Mouse (Mus musculus): ENCODE results near the gene Homez. TPM values are rescaled to one million over a fixed set of nuclear protein-coding genes. Genes with fewer than 3 reads are reported as not detected.
A peak's percentile ranks its signal among the peaks of the same experiment; 100 is the strongest.

The Homez gene
- polyA plus RNA-seq, 1 experiment = 11.4 TPM

DNA sequence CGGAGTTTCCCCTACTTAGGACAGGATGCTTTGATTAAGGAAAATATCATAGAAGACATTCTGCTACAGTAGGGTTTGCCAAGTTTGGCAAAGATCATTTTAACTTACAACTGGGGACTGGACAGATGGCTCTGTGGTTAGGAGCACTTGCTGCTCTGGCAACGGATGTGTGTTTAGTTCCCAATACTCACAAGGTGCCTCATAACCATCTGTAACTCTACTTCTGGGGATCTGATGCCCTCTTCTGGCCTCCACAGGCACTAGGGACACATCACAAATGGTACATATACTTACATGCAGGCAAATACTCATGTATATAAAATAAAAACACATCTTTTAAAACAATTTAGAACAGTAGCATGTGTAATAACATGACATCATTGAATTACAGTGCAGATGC lies 53.0 kb downstream of the Homez start:
- TF ChIP-seq CTCF (IDR thresholded peaks at IDR 0.05; ENCODE audit: borderline replicate concordance, extremely low read depth, insufficient read depth, insufficient read length) (peak; percentile 55; the same call in 1 of the 2 replicates), POLR2A (IDR thresholded peaks at IDR 0.05; ENCODE audit: borderline replicate concordance, extremely low read depth, insufficient read depth, insufficient read length, poor library complexity, severe bottlenecking) (no peak)
- peak; percentile 82 for DNase-seq (ENCODE audit: low read depth)

DNA sequence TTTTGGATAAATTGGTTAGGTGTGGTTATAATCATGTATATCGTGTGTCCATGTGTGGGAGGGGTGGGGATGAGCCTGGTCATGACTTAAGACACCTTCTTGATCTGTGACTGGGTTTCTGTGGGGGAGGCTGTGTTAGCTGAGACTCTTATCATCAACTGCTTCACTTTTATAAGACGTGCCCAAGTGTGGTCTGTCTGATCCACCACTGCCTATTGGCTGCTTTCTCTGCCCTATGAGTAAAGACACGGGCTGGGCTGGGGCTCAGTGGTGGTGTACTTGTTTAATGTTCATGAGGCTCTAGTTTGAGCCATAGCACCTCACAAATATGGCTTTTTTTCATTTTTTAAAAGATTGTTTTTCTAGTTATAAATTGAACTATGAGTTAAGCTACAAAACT lies 55.0 kb downstream of the Homez start:
- DNase-seq (ENCODE audit: low read depth) = no peak
- TF ChIP-seq CTCF (IDR thresholded peaks at IDR 0.05; ENCODE audit: borderline replicate concordance, extremely low read depth, insufficient read depth, insufficient read length) = no peak
- no peak for TF ChIP-seq POLR2A (IDR thresholded peaks at IDR 0.05; ENCODE audit: borderline replicate concordance, extremely low read depth, insufficient read depth, insufficient read length, poor library complexity, severe bottlenecking)

DNA sequence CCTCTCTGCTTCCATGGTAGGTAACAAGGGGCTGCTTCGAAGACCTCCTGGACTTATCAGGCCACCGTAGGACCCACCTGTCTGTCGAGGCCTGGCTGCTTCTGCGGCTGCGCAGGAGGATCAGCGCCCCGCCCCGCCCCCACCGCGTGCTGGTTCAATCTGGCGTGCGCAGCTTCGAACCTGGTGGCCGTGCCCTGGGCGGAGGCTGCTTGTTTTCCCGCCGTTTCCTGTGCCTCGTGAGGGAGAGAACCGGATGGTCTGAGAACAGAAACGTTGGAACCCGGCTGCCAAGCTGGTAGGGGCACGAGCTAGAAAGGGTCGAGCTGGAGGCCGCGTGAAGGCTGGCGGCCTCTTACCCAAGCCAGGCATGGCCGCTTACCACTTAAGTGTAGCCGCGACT lies 56.8 kb downstream of the Homez start, which contains the start of gene Rnf212b:
Gene Rnf212b, plus strand, starts transcription at position 151 of the 400 bp plus-strand sequence.
- no peak for TF ChIP-seq CTCF (IDR thresholded peaks at IDR 0.05; ENCODE audit: borderline replicate concordance, extremely low read depth, insufficient read depth, insufficient read length)
- TF ChIP-seq POLR2A (IDR thresholded peaks at IDR 0.05; ENCODE audit: borderline replicate concordance, extremely low read depth, insufficient read depth, insufficient read length, poor library complexity, severe bottlenecking) = no peak

DNA sequence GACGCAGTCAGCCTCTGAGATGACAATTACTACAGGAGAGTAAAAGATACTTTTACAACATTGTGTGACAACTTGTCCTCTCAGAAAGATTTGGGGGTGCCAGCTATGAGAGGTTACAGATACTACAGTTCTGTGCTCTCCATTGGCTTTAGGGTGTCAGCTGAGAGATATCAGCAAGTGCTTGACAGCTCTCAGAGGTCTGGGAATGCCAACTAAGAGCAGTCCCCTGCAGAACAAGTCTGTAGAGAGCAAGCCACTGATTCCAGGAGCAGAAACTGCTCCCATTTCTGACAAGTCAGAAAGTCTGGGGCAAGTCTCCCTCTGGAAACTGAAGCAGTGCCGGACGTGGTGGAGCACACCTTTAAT lies 61.1 kb downstream of the Homez start:
- DNase-seq (ENCODE audit: low read depth) = no peak
- no peak for TF ChIP-seq CTCF (IDR thresholded peaks at IDR 0.05; ENCODE audit: borderline replicate concordance, extremely low read depth, insufficient read depth, insufficient read length)
- TF ChIP-seq POLR2A (IDR thresholded peaks at IDR 0.05; ENCODE audit: borderline replicate concordance, extremely low read depth, insufficient read depth, insufficient read length, poor library complexity, severe bottlenecking) = no peak

More for the DNA sequence above, 56.8 kb downstream of the Homez start, which contains the start of gene Rnf212b:
- DNase-seq (ENCODE audit: low read depth) = peak; percentile 0

DNA sequence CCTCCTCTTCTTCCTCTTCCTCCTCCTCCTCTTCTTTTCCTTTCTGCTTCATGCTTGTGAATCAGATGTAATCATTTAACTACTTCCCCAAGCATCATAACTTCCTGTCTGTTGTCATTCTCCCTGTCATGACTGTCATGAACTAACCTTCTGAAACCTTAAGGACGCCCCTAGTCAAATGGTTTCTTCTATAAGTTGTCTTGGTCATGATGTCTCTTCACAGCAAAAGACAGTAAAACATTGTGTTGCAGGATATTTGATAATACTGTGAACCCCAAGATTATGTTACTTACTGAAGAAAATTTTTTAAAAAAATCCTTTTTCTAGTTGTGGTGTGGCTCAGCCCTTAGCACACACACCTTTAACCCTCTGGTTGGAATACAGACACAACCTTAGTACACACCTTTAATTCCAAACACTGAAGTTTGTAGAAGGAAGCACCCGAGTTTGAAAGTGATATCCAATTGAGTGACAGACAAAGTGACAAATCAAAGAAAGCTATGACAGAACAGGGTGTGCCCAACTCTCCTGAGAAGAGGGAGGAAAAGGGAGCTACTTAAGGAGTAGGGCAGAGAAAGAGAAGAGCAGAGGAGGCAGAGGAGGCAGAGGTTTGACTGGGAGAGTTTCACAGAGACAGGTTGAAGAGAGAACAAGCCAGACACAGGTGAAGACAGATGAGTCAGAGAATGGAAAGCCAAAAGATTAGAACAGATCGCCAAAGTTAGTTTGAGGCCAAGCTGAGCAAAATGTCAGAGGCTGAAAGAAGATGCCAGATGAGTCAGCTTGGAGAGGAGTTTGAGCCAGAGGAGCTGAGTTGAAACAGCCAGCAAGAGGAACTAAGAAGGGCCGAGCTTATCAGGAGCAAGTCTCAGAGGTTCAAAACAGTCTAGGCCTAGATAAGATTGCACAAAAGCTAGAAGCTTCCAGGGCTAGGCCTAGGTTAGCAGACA lies 61.8 kb downstream of the Homez start:
- no peak for TF ChIP-seq POLR2A (IDR thresholded peaks at IDR 0.05; ENCODE audit: borderline replicate concordance, extremely low read depth, insufficient read depth, insufficient read length, poor library complexity, severe bottlenecking)
- no peak for TF ChIP-seq CTCF (IDR thresholded peaks at IDR 0.05; ENCODE audit: borderline replicate concordance, extremely low read depth, insufficient read depth, insufficient read length)
- DNase-seq (ENCODE audit: low read depth) = no peak

DNA sequence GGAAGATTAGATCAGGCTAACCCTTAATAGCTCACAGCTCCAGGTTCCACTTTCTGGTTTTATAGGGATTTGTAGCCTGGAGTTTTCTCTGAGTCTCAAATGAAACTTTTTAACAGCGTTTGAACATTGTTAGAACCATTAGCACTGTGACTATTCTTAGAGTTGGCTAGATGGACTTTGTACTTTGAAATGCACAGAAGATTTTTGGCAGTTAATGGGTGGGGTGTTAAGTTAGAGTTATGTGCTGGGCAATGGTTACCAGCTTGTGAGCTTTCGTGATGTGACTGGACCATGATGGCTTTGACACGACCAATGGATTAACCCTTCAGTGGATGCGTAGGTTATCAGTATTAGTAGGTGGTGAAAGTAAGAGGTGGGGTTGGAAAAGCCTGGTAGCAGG lies 64.6 kb downstream of the Homez start:
- no peak for DNase-seq (ENCODE audit: low read depth)
- TF ChIP-seq POLR2A (IDR thresholded peaks at IDR 0.05; ENCODE audit: borderline replicate concordance, extremely low read depth, insufficient read depth, insufficient read length, poor library complexity, severe bottlenecking) (no peak), CTCF (IDR thresholded peaks at IDR 0.05; ENCODE audit: borderline replicate concordance, extremely low read depth, insufficient read depth, insufficient read length) (no peak)

Other genes starting within 250 kb of the Homez start
- gene Psmb11, start 249.5 kb downstream of the Homez start, polyA plus RNA-seq (2012; rRNA removed) = 0.07 TPM in 1 of 2 replicates, not detected in the other
- not detected in 2 replicates for gene Gm17606, start 230.0 kb downstream of the Homez start, polyA plus RNA-seq (2012; rRNA removed)
- 73.5 and 75.5 TPM in 2 replicates for gene Cdh24, start 229.6 kb downstream of the Homez start, polyA plus RNA-seq (2012; rRNA removed)
- gene 1700123O20Rik, start 184.7 kb downstream of the Homez start, polyA plus RNA-seq (2012; rRNA removed) = 64.6 and 76.7 TPM in 2 replicates
- gene Acin1, start 184.0 kb downstream of the Homez start, polyA plus RNA-seq (2012; rRNA removed) = 248 and 332 TPM in 2 replicates
- 0.05 and 0.14 TPM in 2 replicates for gene Gm29776, start 172.1 kb downstream of the Homez start, polyA plus RNA-seq (2012; rRNA removed)
- gene Cebpe, start 158.8 kb downstream of the Homez start, polyA plus RNA-seq (2012; rRNA removed) = 0.09 and 0.27 TPM in 2 replicates
- 8.9 and 14.6 TPM in 2 replicates for gene Slc7a8, start 89.0 kb downstream of the Homez start, polyA plus RNA-seq (2012; rRNA removed)
- gene Rnf212b, start 56.8 kb downstream of the Homez start, polyA plus RNA-seq (2012; rRNA removed) = 0.06 TPM in 1 of 2 replicates, not detected in the other
- gene Ppp1r3e, start 6.6 kb upstream of the Homez start, polyA plus RNA-seq (2012; rRNA removed) = 13.7 and 21.9 TPM in 2 replicates
- gene Bcl2l2, start 12.4 kb upstream of the Homez start, polyA plus RNA-seq (2012; rRNA removed) = 39.5 and 47.2 TPM in 2 replicates
- gene Gm20521, start 12.5 kb upstream of the Homez start, polyA plus RNA-seq (2012; rRNA removed) = 0.12 and 1.3 TPM in 2 replicates
- gene Pabpn1, start 21.5 kb upstream of the Homez start, polyA plus RNA-seq (2012; rRNA removed) = 517 and 822 TPM in 2 replicates
- gene Slc22a17, start 42.2 kb upstream of the Homez start, polyA plus RNA-seq (2012; rRNA removed) = 466 and 718 TPM in 2 replicates
- gene Efs, start 55.2 kb upstream of the Homez start, polyA plus RNA-seq (2012; rRNA removed) = 30.9 and 35.3 TPM in 2 replicates
- gene Il25, start 61.7 kb upstream of the Homez start, polyA plus RNA-seq (2012; rRNA removed) = 0.27 and 0.57 TPM in 2 replicates
- 3.8 and 6.1 TPM in 2 replicates for gene Cmtm5, start 65.3 kb upstream of the Homez start, polyA plus RNA-seq (2012; rRNA removed)
- gene Myh6, start 96.0 kb upstream of the Homez start, polyA plus RNA-seq (2012; rRNA removed) = 0.05 and 0.18 TPM in 2 replicates
- not detected in 2 replicates for gene Gm17428, start 106.0 kb upstream of the Homez start, polyA plus RNA-seq (2012; rRNA removed)
- gene Myh7, start 123.7 kb upstream of the Homez start, polyA plus RNA-seq (2012; rRNA removed) = 5.0 and 7.1 TPM in 2 replicates
- gene Ngdn, start 144.5 kb upstream of the Homez start, polyA plus RNA-seq (2012; rRNA removed) = 44.4 and 44.8 TPM in 2 replicates
- 10.4 and 34.9 TPM in 2 replicates for gene Zfhx2, start 221.4 kb upstream of the Homez start, polyA plus RNA-seq (2012; rRNA removed)
- gene Thtpa, start 223.8 kb upstream of the Homez start, polyA plus RNA-seq (2012; rRNA removed) = 13.5 and 18.3 TPM in 2 replicates
- 13.6 and 20.6 TPM in 2 replicates for gene Ap1g2, start 235.6 kb upstream of the Homez start, polyA plus RNA-seq (2012; rRNA removed)
- gene Jph4, start 246.0 kb upstream of the Homez start, polyA plus RNA-seq (2012; rRNA removed) = 147 and 155 TPM in 2 replicates